Mouse (Mus musculus): ENCODE results near the gene Adcy1. TPM values are rescaled to one million over a fixed set of nuclear protein-coding genes. Genes with fewer than 3 reads are reported as not detected.

Gene Adcy1
- polyA plus RNA-seq, 1 experiment from 2014 or later = 11.1 TPM

DNA sequence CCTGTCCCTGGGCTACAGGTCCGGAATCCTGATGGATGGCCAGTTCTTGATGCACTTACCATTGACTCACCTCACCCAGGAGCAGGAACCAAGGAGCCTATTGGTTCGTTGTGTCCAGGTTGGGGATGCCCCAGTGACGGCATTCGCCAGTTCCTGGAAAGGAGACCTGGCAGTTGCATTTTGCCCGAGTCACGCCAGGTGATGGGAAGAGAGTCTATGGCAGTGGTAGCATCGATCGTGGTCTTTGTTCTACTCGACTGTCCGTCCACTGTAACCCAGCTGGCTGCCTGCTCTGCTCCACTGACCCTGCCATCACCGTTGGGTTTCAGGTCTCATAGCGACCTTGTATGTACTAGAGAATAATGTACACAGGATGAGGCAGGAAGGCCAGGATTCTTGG is 89.1 kb downstream of the Adcy1 start:
- H3K9me3 ChIP-seq (ENCODE audit: control insufficient read depth, low read length) = no peaks in the 10 kb centered on the region
- ATAC-seq = no peak
- no peaks in the 10 kb centered on the region for H3K27me3 ChIP-seq (replicated peaks; ENCODE audit: control insufficient read depth, insufficient read depth, low read length)
- H3K27ac ChIP-seq (ENCODE audit: low read length) = no peak overlapping the region
- WGBS = 94% methylated on average over 12 of the region's 12 CpGs
- no peak overlapping the region for H3K4me3 ChIP-seq (replicated peaks; ENCODE audit: low read length)
- H3K4me1 ChIP-seq (replicated peaks; ENCODE audit: control insufficient read depth, insufficient read depth, low read length) = no peaks in the 10 kb centered on the region
- H3K36me3 ChIP-seq (ENCODE audit: control insufficient read depth, insufficient read depth) = no peaks in the 10 kb centered on the region
- H3K4me2 ChIP-seq (ENCODE audit: low read length) = no peak overlapping the region
- no peak overlapping the region for H3K9ac ChIP-seq (replicated peaks; ENCODE audit: low read depth, low read length)

GRCm38 (mm10) chr11:7153081-7153480 is 89.8 kb downstream of the Adcy1 start:
- H3K9me3 ChIP-seq (ENCODE audit: control insufficient read depth, low read length) = no peaks in the 10 kb centered on the region
- H3K27me3 ChIP-seq (replicated peaks; ENCODE audit: control insufficient read depth, insufficient read depth, low read length) = no peaks in the 10 kb centered on the region
- WGBS = 80% methylated on average over 8 of the region's 8 CpGs
- no peaks in the 10 kb centered on the region for H3K4me1 ChIP-seq (replicated peaks; ENCODE audit: control insufficient read depth, insufficient read depth, low read length)
- no peaks in the 10 kb centered on the region for H3K36me3 ChIP-seq (ENCODE audit: control insufficient read depth, insufficient read depth)
- H3K4me3 ChIP-seq (replicated peaks; ENCODE audit: low read length) = no peak overlapping the region
- H3K9ac ChIP-seq (replicated peaks; ENCODE audit: low read depth, low read length) = no peak overlapping the region
- no peak overlapping the region for H3K4me2 ChIP-seq (ENCODE audit: low read length)
- ATAC-seq = no peak
- H3K27ac ChIP-seq (ENCODE audit: low read length) = no peak overlapping the region

GRCm38 (mm10) chr11:7156427-7156826 is 93.1 kb downstream of the Adcy1 start:
- WGBS = 79% methylated on average over 4 of the region's 4 CpGs

GRCm38 (mm10) chr11:7158196-7158595 is 94.9 kb downstream of the Adcy1 start:
- 76% methylated on average over 6 of the region's 6 CpGs for WGBS
- H3K9me3 ChIP-seq (ENCODE audit: control insufficient read depth, low read length) = no peaks in the 10 kb centered on the region
- H3K36me3 ChIP-seq (ENCODE audit: control insufficient read depth, insufficient read depth) = no peaks in the 10 kb centered on the region
- no peaks in the 10 kb centered on the region for H3K27me3 ChIP-seq (replicated peaks; ENCODE audit: control insufficient read depth, insufficient read depth, low read length)
- H3K9ac ChIP-seq (replicated peaks; ENCODE audit: low read depth, low read length) = no peak overlapping the region
- no peak for ATAC-seq
- no peak overlapping the region for H3K4me3 ChIP-seq (replicated peaks; ENCODE audit: low read length)
- H3K4me1 ChIP-seq (replicated peaks; ENCODE audit: control insufficient read depth, insufficient read depth, low read length) = 0 out of 2 replicates have a peak, but pooled peaks cover 2% of the 10 kb centered on the region
- no peak overlapping the region for H3K4me2 ChIP-seq (ENCODE audit: low read length)
- H3K27ac ChIP-seq (ENCODE audit: low read length) = no peak overlapping the region

More at GRCm38 (mm10) chr11:7156427-7156826, 93.1 kb downstream of the Adcy1 start:
- no peaks in the 10 kb centered on the region for H3K27me3 ChIP-seq (replicated peaks; ENCODE audit: control insufficient read depth, insufficient read depth, low read length)
- no peaks in the 10 kb centered on the region for H3K9me3 ChIP-seq (ENCODE audit: control insufficient read depth, low read length)
- H3K36me3 ChIP-seq (ENCODE audit: control insufficient read depth, insufficient read depth) = no peaks in the 10 kb centered on the region
- H3K27ac ChIP-seq (ENCODE audit: low read length) = no peak overlapping the region
- H3K4me3 ChIP-seq (replicated peaks; ENCODE audit: low read length) = no peak overlapping the region
- 0 out of 2 replicates have a peak, but pooled peaks cover 2% of the 10 kb centered on the region for H3K4me1 ChIP-seq (replicated peaks; ENCODE audit: control insufficient read depth, insufficient read depth, low read length)
- no peak for ATAC-seq
- H3K4me2 ChIP-seq (ENCODE audit: low read length) = no peak overlapping the region
- no peak overlapping the region for H3K9ac ChIP-seq (replicated peaks; ENCODE audit: low read depth, low read length)

DNA sequence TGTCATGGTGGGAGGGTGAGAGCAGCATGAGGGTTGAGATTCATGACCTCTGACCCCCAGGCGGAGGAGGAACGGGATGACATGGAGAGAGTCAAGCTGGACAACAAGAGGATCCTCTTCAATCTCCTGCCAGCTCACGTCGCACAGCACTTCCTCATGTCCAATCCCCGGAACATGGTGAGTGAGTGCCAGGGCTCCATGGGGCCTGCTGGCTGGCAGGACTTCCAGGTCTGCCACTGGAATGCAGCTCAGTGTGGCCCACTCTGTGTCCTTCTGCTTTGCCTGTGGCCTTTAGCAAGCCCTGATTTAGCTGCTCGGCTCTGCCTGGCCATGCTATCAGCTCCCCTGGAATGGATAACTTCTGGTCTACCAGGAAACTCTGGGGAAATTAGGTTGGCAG is 96.9 kb downstream of the Adcy1 start:
- Histone ChIP-seq H3K9ac (replicated peaks; ENCODE audit: low read depth, low read length) (no peak overlapping the region), H3K4me1 (replicated peaks; ENCODE audit: control insufficient read depth, insufficient read depth, low read length) (0 out of 2 replicates have a peak, but pooled peaks cover 2% of the 10 kb centered on the region), H3K4me3 (replicated peaks; ENCODE audit: low read length) (no peak overlapping the region), H3K4me2 (ENCODE audit: low read length) (no peak overlapping the region), H3K9me3 (ENCODE audit: control insufficient read depth, low read length) (no peaks in the 10 kb centered on the region), H3K27me3 (replicated peaks; ENCODE audit: control insufficient read depth, insufficient read depth, low read length) (no peaks in the 10 kb centered on the region), H3K27ac (ENCODE audit: low read length) (no peak overlapping the region), H3K36me3 (ENCODE audit: control insufficient read depth, insufficient read depth) (no peaks in the 10 kb centered on the region)
- 81% methylated on average over 6 of the region's 6 CpGs for WGBS
- ATAC-seq = no peak

GRCm38 (mm10) chr11:7160637-7161101 is 97.4 kb downstream of the Adcy1 start:
- Histone ChIP-seq H3K9me3 (ENCODE audit: control insufficient read depth, low read length) (no peaks in the 10 kb centered on the region), H3K4me2 (ENCODE audit: low read length) (no peak overlapping the region), H3K36me3 (ENCODE audit: control insufficient read depth, insufficient read depth) (no peaks in the 10 kb centered on the region), H3K4me3 (replicated peaks; ENCODE audit: low read length) (no peak overlapping the region), H3K9ac (replicated peaks; ENCODE audit: low read depth, low read length) (no peak overlapping the region), H3K27me3 (replicated peaks; ENCODE audit: control insufficient read depth, insufficient read depth, low read length) (no peaks in the 10 kb centered on the region), H3K27ac (ENCODE audit: low read length) (no peak overlapping the region), H3K4me1 (replicated peaks; ENCODE audit: control insufficient read depth, insufficient read depth, low read length) (0 out of 2 replicates have a peak, but pooled peaks cover 2% of the 10 kb centered on the region)
- ATAC-seq = peak; percentile 46; the same call in 1 of the 2 replicates
- 51% methylated on average over 4 of the region's 4 CpGs for WGBS

GRCm38 (mm10) chr11:7161502-7162174 is 98.3 kb downstream of the Adcy1 start:
- H3K4me1 ChIP-seq (replicated peaks; ENCODE audit: control insufficient read depth, insufficient read depth, low read length) = 0 out of 2 replicates have a peak, but pooled peaks cover 2% of the 10 kb centered on the region
- no peaks in the 10 kb centered on the region for H3K36me3 ChIP-seq (ENCODE audit: control insufficient read depth, insufficient read depth)
- WGBS = 80% methylated on average over 8 of the region's 8 CpGs

DNA sequence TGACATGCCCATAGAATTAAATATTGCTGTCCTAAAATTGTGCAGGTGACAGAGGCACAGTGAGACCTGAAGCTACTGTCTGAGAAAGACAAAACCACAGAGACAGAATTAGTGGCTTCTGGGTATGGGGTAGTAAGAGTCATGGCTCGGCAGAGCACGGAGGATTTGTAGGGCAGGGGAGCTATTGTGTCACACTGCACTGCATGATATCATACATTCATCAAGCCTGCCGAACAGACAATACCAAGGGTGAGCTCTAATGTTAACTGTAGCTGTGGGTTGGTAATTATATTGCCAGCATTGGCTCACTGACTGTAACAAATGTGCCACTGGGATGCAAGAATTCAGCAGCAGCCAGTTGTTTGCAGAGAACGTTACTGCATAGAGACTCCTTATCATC is 101.1 kb downstream of the Adcy1 start:
- no peak overlapping the region for H3K27ac ChIP-seq (ENCODE audit: low read length)
- H3K9ac ChIP-seq (replicated peaks; ENCODE audit: low read depth, low read length) = no peak overlapping the region
- H3K4me2 ChIP-seq (ENCODE audit: low read length) = no peak overlapping the region
- no peaks in the 10 kb centered on the region for H3K27me3 ChIP-seq (replicated peaks; ENCODE audit: control insufficient read depth, insufficient read depth, low read length)
- H3K4me3 ChIP-seq (replicated peaks; ENCODE audit: low read length) = no peak overlapping the region
- H3K4me1 ChIP-seq (replicated peaks; ENCODE audit: control insufficient read depth, insufficient read depth, low read length) = 0 out of 2 replicates have a peak, but pooled peaks cover 2% of the 10 kb centered on the region
- no peaks in the 10 kb centered on the region for H3K9me3 ChIP-seq (ENCODE audit: control insufficient read depth, low read length)
- ATAC-seq = no peak
- H3K36me3 ChIP-seq (ENCODE audit: control insufficient read depth, insufficient read depth) = no peaks in the 10 kb centered on the region
- WGBS = 18% methylated on average over 4 of the region's 4 CpGs

More at GRCm38 (mm10) chr11:7161502-7162174, 98.3 kb downstream of the Adcy1 start:
- Histone ChIP-seq H3K4me3 (replicated peaks; ENCODE audit: low read length) (no peak overlapping the region), H3K9me3 (ENCODE audit: control insufficient read depth, low read length) (no peaks in the 10 kb centered on the region), H3K9ac (replicated peaks; ENCODE audit: low read depth, low read length) (no peak overlapping the region), H3K4me2 (ENCODE audit: low read length) (no peak overlapping the region), H3K27me3 (replicated peaks; ENCODE audit: control insufficient read depth, insufficient read depth, low read length) (no peaks in the 10 kb centered on the region), H3K27ac (ENCODE audit: low read length) (no peak overlapping the region)
- ATAC-seq = peak; percentile 16; the same call in 1 of the 2 replicates

DNA sequence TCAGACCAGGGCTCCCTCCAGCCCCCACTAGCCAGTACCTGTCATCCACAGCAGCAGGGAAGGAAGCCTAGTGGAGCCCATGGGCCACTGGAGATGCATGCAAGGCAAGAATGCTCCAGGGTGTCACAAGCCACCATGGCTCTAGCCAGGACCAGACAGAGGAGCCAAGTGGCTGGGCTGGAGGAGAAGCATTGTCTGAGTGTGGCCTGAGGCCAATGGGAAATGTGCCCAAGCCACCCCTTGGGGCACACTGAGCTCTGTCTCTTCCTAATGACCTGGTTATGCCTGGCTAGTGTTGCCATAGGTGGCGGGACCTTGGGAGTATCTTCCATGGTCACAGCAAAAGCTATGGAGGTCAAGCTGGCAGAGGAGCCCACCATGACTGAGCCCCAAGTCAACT is 106.4 kb downstream of the Adcy1 start:
- Histone ChIP-seq H3K27me3 (replicated peaks; ENCODE audit: control insufficient read depth, insufficient read depth, low read length) (no peaks in the 10 kb centered on the region), H3K4me1 (replicated peaks; ENCODE audit: control insufficient read depth, insufficient read depth, low read length) (no peaks in the 10 kb centered on the region), H3K4me3 (replicated peaks; ENCODE audit: low read length) (no peak overlapping the region), H3K9me3 (ENCODE audit: control insufficient read depth, low read length) (no peaks in the 10 kb centered on the region), H3K36me3 (ENCODE audit: control insufficient read depth, insufficient read depth) (no peaks in the 10 kb centered on the region), H3K27ac (ENCODE audit: low read length) (no peak overlapping the region), H3K9ac (replicated peaks; ENCODE audit: low read depth, low read length) (no peak overlapping the region), H3K4me2 (ENCODE audit: low read length) (no peak overlapping the region)
- ATAC-seq = no peak
- 90% methylated on average over 1 of the region's 1 CpGs for WGBS

Measured in forebrain, embryonic 16.5 days (tissue).